In the genomic region with DNA sequence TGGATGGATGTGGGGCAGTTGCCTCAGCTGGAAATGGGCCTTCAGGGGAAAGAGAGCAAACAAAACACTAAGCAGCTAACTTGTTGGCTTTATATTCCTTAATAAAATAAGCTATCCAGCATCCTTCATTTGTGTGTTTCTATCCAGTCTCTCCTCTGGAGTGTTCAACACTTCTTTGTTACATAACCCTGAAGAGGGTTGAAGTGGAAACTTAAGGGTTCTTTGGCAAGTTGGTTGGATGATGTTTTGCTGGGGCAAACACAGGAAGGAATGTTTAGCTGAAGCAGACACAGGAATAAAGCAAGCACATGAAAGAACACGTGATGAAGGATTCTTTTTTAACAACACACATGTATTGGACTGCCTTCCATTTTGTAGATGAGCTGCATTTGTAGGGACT, we compare ENCODE assay signal across 28 mouse cellular contexts.
DNase-seq lines count a peak whose midpoint lies in the region; ATAC-seq and TF ChIP-seq lines count a peak whose summit lies in the region.
"Had no signal": no experiment of that assay in that cellular context is flagged by ENCODE, and none has a peak within 500 bp of the region (broad histone marks: within the 10 kb centered on the region; RNA-seq: fewer than 3 reads in every experiment).

No protein-coding gene starts in this region.

- no peak for TF ChIP-seq CTCF in liver, postnatal 0 days (IDR thresholded peaks at IDR 0.05; ENCODE audit: low read depth)
- no peak for TF ChIP-seq CTCF in hindbrain, postnatal 0 days (IDR thresholded peaks at IDR 0.05; ENCODE audit: low read depth)

- no peak overlapping the region for H3K9ac ChIP-seq in lung, embryonic 16.5 days (ENCODE audit: low read length)
- H3K9ac ChIP-seq in forebrain, embryonic 16.5 days (replicated peaks; ENCODE audit: low read depth, low read length), result no peak overlapping the region
- H3K9ac ChIP-seq in liver, postnatal 0 days (replicated peaks), result no peak overlapping the region
- H3K9ac ChIP-seq in hindbrain, postnatal 0 days (replicated peaks; ENCODE audit: low read length), result no peak overlapping the region
- H3K9ac ChIP-seq: embryonic facial prominence, embryonic 13.5 days; forebrain, embryonic 12.5 days; forebrain, embryonic 15.5 days; heart, embryonic 13.5 days; hindbrain, embryonic 13.5 days had no signal

- peak; percentile 6 to 85 for DNase-seq in lung, adult 18-20 months
- peak; percentile 52 for DNase-seq in lung, postnatal 14 days
- DNase-seq in liver, postnatal 0 days, result no peak
- DNase-seq in hindbrain, postnatal 0 days (ENCODE audit: low spot score), result no peak
- DNase-seq: adrenal gland, adult 8-10 months; adrenal gland, postnatal 25 days; cerebellum, adult 11-12 months; cerebellum, adult 8-10 months; cerebellum, postnatal 10 days; cerebellum, postnatal 36 days; embryo, embryonic 11 days; gastrocnemius, postnatal 10 days; gastrocnemius, postnatal 36 days; heart, adult 2 months; heart, postnatal 36 days had no signal

- H3K4me3 ChIP-seq in lung, embryonic 16.5 days (ENCODE audit: low read length), result no peak overlapping the region
- H3K4me3 ChIP-seq in forebrain, embryonic 16.5 days (replicated peaks; ENCODE audit: low read length), result no peak overlapping the region
- H3K4me3 ChIP-seq in liver, postnatal 0 days (ENCODE audit: low read depth, low read length), result no peak overlapping the region
- H3K4me3 ChIP-seq in hindbrain, postnatal 0 days (ENCODE audit: low read length), result no peak overlapping the region
- H3K4me3 ChIP-seq: embryonic facial prominence, embryonic 10.5 days; embryonic facial prominence, embryonic 13.5 days; erythroblast, embryonic 14.5 days; forebrain, embryonic 12.5 days; forebrain, embryonic 15.5 days; heart, adult 2 months; heart, embryonic 10.5 days; heart, embryonic 13.5 days; hindbrain, embryonic 10.5 days; hindbrain, embryonic 13.5 days had no signal

- 59% methylated on average over 1 of the region's 1 CpGs for WGBS in lung, embryonic 16.5 days
- WGBS in forebrain, embryonic 16.5 days, result 94% methylated on average over 1 of the region's 1 CpGs
- WGBS in liver, postnatal 0 days (ENCODE audit: insufficient replicate concordance), result 62% methylated on average over 1 of the region's 1 CpGs
- WGBS in hindbrain, postnatal 0 days, result 88% methylated on average over 1 of the region's 1 CpGs

- H3K4me2 ChIP-seq in lung, embryonic 16.5 days (ENCODE audit: low read depth, low read length), result no peak overlapping the region
- no peak overlapping the region for H3K4me2 ChIP-seq in forebrain, embryonic 16.5 days (ENCODE audit: low read length)
- no peak overlapping the region for H3K4me2 ChIP-seq in liver, postnatal 0 days (ENCODE audit: low read depth, low read length)
- no peak overlapping the region for H3K4me2 ChIP-seq in hindbrain, postnatal 0 days (ENCODE audit: low read depth, low read length)
- H3K4me2 ChIP-seq: embryonic facial prominence, embryonic 13.5 days; forebrain, embryonic 12.5 days; forebrain, embryonic 15.5 days; heart, embryonic 13.5 days; hindbrain, embryonic 13.5 days had no signal

- TF ChIP-seq EP300 in liver, postnatal 0 days (IDR thresholded peaks at IDR 0.05; ENCODE audit: low read depth), result no peak

- peak; percentile 77 for ATAC-seq in lung, embryonic 16.5 days (ENCODE audit: low read depth)
- no peak for ATAC-seq in forebrain, embryonic 16.5 days
- ATAC-seq in liver, postnatal 0 days, result no peak
- no peak for ATAC-seq in hindbrain, postnatal 0 days
- ATAC-seq: activated CD4-positive, CD25-positive, alpha-beta regulatory T cell, adult 4 months; forebrain, embryonic 15.5 days; hindbrain, embryonic 16.5 days had no signal

- H3K27ac ChIP-seq in lung, embryonic 16.5 days (ENCODE audit: low read length), result no peak overlapping the region
- no peak overlapping the region for H3K27ac ChIP-seq in forebrain, embryonic 16.5 days (ENCODE audit: low read length)
- H3K27ac ChIP-seq in liver, postnatal 0 days (ENCODE audit: low read depth), result no peak overlapping the region
- no peak overlapping the region for H3K27ac ChIP-seq in hindbrain, postnatal 0 days
- H3K27ac ChIP-seq: embryonic facial prominence, embryonic 10.5 days; embryonic facial prominence, embryonic 13.5 days; forebrain, embryonic 12.5 days; forebrain, embryonic 15.5 days; heart, adult 2 months; heart, embryonic 10.5 days; heart, embryonic 13.5 days; hindbrain, embryonic 10.5 days; hindbrain, embryonic 13.5 days had no signal

- no peaks in the 10 kb centered on the region for H3K4me1 ChIP-seq in lung, embryonic 16.5 days (replicated peaks; ENCODE audit: control insufficient read depth, insufficient read depth, low read length)
- no peaks in the 10 kb centered on the region for H3K4me1 ChIP-seq in forebrain, embryonic 16.5 days (replicated peaks; ENCODE audit: control insufficient read depth, insufficient read depth, low read length)
- no peaks in the 10 kb centered on the region; the same call in 1 of the 2 replicates for H3K4me1 ChIP-seq in liver, postnatal 0 days (ENCODE audit: insufficient read depth)
- H3K4me1 ChIP-seq in hindbrain, postnatal 0 days (ENCODE audit: insufficient read depth, low read length), result no peaks in the 10 kb centered on the region
- H3K4me1 ChIP-seq: embryonic facial prominence, embryonic 10.5 days; embryonic facial prominence, embryonic 13.5 days; forebrain, embryonic 12.5 days; forebrain, embryonic 15.5 days; hindbrain, embryonic 10.5 days had no signal

- H3K27me3 ChIP-seq in lung, embryonic 16.5 days (ENCODE audit: control insufficient read depth, insufficient read depth, low read depth, low read length), result no peaks in the 10 kb centered on the region
- H3K27me3 ChIP-seq in forebrain, embryonic 16.5 days (replicated peaks; ENCODE audit: control insufficient read depth, insufficient read depth, low read length), result no peaks in the 10 kb centered on the region
- no peaks in the 10 kb centered on the region for H3K27me3 ChIP-seq in liver, postnatal 0 days (ENCODE audit: insufficient read depth, low read length)
- no peaks in the 10 kb centered on the region for H3K27me3 ChIP-seq in hindbrain, postnatal 0 days (ENCODE audit: insufficient read depth, low read length)
- H3K27me3 ChIP-seq: embryonic facial prominence, embryonic 13.5 days; forebrain, embryonic 12.5 days; forebrain, embryonic 15.5 days; heart, embryonic 13.5 days; hindbrain, embryonic 13.5 days had no signal

- H3K9me3 ChIP-seq in lung, embryonic 16.5 days (ENCODE audit: control insufficient read depth, low read length), result no peaks in the 10 kb centered on the region
- no peaks in the 10 kb centered on the region for H3K9me3 ChIP-seq in forebrain, embryonic 16.5 days (ENCODE audit: control insufficient read depth, low read length)
- no peaks in the 10 kb centered on the region for H3K9me3 ChIP-seq in liver, postnatal 0 days (ENCODE audit: low read length)
- no peaks in the 10 kb centered on the region for H3K9me3 ChIP-seq in hindbrain, postnatal 0 days (ENCODE audit: low read length)
- H3K9me3 ChIP-seq: embryonic facial prominence, embryonic 10.5 days; embryonic facial prominence, embryonic 13.5 days; forebrain, embryonic 12.5 days; forebrain, embryonic 15.5 days; heart, embryonic 10.5 days; heart, embryonic 13.5 days; hindbrain, embryonic 10.5 days; hindbrain, embryonic 13.5 days had no signal

- no peaks in the 10 kb centered on the region for H3K36me3 ChIP-seq in lung, embryonic 16.5 days (ENCODE audit: control insufficient read depth, insufficient read depth, low read length)
- H3K36me3 ChIP-seq in forebrain, embryonic 16.5 days (ENCODE audit: control insufficient read depth, insufficient read depth), result no peaks in the 10 kb centered on the region
- no peaks in the 10 kb centered on the region for H3K36me3 ChIP-seq in liver, postnatal 0 days (replicated peaks; ENCODE audit: insufficient read depth, low read length)
- H3K36me3 ChIP-seq in hindbrain, postnatal 0 days (ENCODE audit: insufficient read depth, low read length), result no peaks in the 10 kb centered on the region
- H3K36me3 ChIP-seq: embryonic facial prominence, embryonic 10.5 days; forebrain, embryonic 12.5 days; forebrain, embryonic 15.5 days; heart, embryonic 10.5 days; heart, embryonic 13.5 days; hindbrain, embryonic 10.5 days; hindbrain, embryonic 13.5 days had no signal

Comparison
In these comparisons a context has a peak if more than half of its experiments do, and no peak if none do; other contexts are left out.
1. DNase-seq: peak in lung, adult 18-20 months (2 of 2) and lung, postnatal 14 days (single experiment); none in liver, postnatal 0 days (single experiment) and hindbrain, postnatal 0 days (single experiment).